Mouse (Mus musculus) layer of hippocampus, adult 8-10 months (tissue): ENCODE results near the gene Epha3. TPM values are rescaled to one million over a fixed set of nuclear protein-coding genes. Genes with fewer than 3 reads are reported as not detected.
A peak's percentile ranks its signal among the peaks of the same experiment; 100 is the strongest.

Experiments used
- DNase-seq, 2 experiments: peaks; one replicate each; pipeline ENCODE4 v3.0.0; 2022; ENCODE audit warnings: low spot score in 2 of 2
- total RNA-seq, 4 experiments: library from RNA; stranded (reverse); gene quantifications; 2 replicates each; pipeline ENCODE4 v1.2.4; 2022

Epha3 gene
- total RNA-seq, 4 experiments from 2014 or later: 13.5 to 17.9 (median 15.4) TPM

GRCm38 (mm10) chr16:63657743-63658142 lies 206.2 kb downstream of the Epha3 start:
- no peak for DNase-seq

- no peak for DNase-seq
These were observed 210.5 kb downstream of the Epha3 start for GRCm38 (mm10) chr16:63653393-63653918.

GRCm38 (mm10) chr16:63650760-63651159 lies 213.2 kb downstream of the Epha3 start:
- DNase-seq: no peak

GRCm38 (mm10) chr16:63646577-63646976 lies 217.4 kb downstream of the Epha3 start:
- DNase-seq: no peak

GRCm38 (mm10) chr16:63642641-63643040 lies 221.3 kb downstream of the Epha3 start:
- no peak for DNase-seq

GRCm38 (mm10) chr16:63641603-63642002 lies 222.4 kb downstream of the Epha3 start:
- no peak for DNase-seq

GRCm38 (mm10) chr16:63638701-63639100 lies 225.3 kb downstream of the Epha3 start:
- DNase-seq: no peak

GRCm38 (mm10) chr16:63633748-63634166 lies 230.2 kb downstream of the Epha3 start:
- no peak for DNase-seq

- no peak for DNase-seq
These were observed 238.7 kb downstream of the Epha3 start for GRCm38 (mm10) chr16:63625229-63625628.

GRCm38 (mm10) chr16:63621845-63622244 lies 242.1 kb downstream of the Epha3 start:
- DNase-seq: no peak

GRCm38 (mm10) chr16:63615396-63615795 lies 248.6 kb downstream of the Epha3 start:
- no peak for DNase-seq

- DNase-seq: no peak
These were observed 251.0 kb downstream of the Epha3 start for GRCm38 (mm10) chr16:63613006-63613405.

- DNase-seq: no peak
These were observed 263.7 kb downstream of the Epha3 start for GRCm38 (mm10) chr16:63600229-63600628.

- DNase-seq: peak in 1 of 2 experiments; percentile 11
These were observed 269.3 kb downstream of the Epha3 start for GRCm38 (mm10) chr16:63594656-63595055.

GRCm38 (mm10) chr16:63569746-63570145 lies 294.2 kb downstream of the Epha3 start:
- no peak for DNase-seq

- DNase-seq: no peak
These were observed 297.7 kb downstream of the Epha3 start for GRCm38 (mm10) chr16:63566106-63566836.

GRCm38 (mm10) chr16:63556410-63557146 lies 307.4 kb downstream of the Epha3 start:
- DNase-seq: no peak

- no peak for DNase-seq
These were observed 311.4 kb downstream of the Epha3 start for GRCm38 (mm10) chr16:63552531-63552930.

- DNase-seq: no peak
These were observed 324.5 kb downstream of the Epha3 start for GRCm38 (mm10) chr16:63539489-63539888.

GRCm38 (mm10) chr16:63528821-63529220 lies 335.2 kb downstream of the Epha3 start:
- no peak for DNase-seq

- no peak for DNase-seq
These were observed 346.3 kb downstream of the Epha3 start for GRCm38 (mm10) chr16:63517636-63518035.

GRCm38 (mm10) chr16:63510069-63510468 lies 353.9 kb downstream of the Epha3 start:
- no peak for DNase-seq
